ENCODE assay signal across 8 mouse cellular contexts in genomic region chr10:66901873-66902272, GRCm38 (mm10).
DNase-seq lines count a peak whose midpoint lies in the region; ATAC-seq and TF ChIP-seq lines count a peak whose summit lies in the region.

No protein-coding gene starts in this region.

- WGBS in hindbrain, embryonic 10.5 days, result under 1% methylated on average over 9 of the region's 9 CpGs
- 6% methylated on average over 9 of the region's 9 CpGs for WGBS in liver, embryonic 16.5 days (ENCODE audit: insufficient replicate concordance)

- ATAC-seq in liver, embryonic 16.5 days (ENCODE audit: low read depth), result no peak

- H3K4me3 ChIP-seq in gastrocnemius, adult 2 months, result peak overlapping the region; percentile 26; the same call in 1 of the 2 replicates
- peak overlapping the region; percentile 5; the same call in 1 of the 2 replicates for H3K4me3 ChIP-seq in ES-Bruce4 (ENCODE audit: low read depth, low read length)
- H3K4me3 ChIP-seq in hindbrain, embryonic 10.5 days, result peak overlapping the region; percentile 43
- no peak overlapping the region for H3K4me3 ChIP-seq in liver, embryonic 16.5 days (ENCODE audit: low read depth, low read length)

- no peak for DNase-seq in gastrocnemius, adult 2 months
- DNase-seq in gastrocnemius, postnatal 4 days (ENCODE audit: low spot score in 2 of 2), result no peak
- peak; percentile 41 for DNase-seq in hindbrain, embryonic 10.5 days (ENCODE audit: low spot score)
- no peak for DNase-seq in thymus, postnatal 14 days
- DNase-seq in gastrocnemius, postnatal 14 days, result no peak
- DNase-seq in layer of hippocampus, postnatal 14 days (ENCODE audit: low spot score in 2 of 2), result no peak

- no peaks in the 10 kb centered on the region for H3K36me3 ChIP-seq in ES-Bruce4 (ENCODE audit: control insufficient read depth, insufficient read depth, low read length, poor library complexity, severe bottlenecking)
- H3K36me3 ChIP-seq in hindbrain, embryonic 10.5 days, result no peaks in the 10 kb centered on the region
- no peaks in the 10 kb centered on the region for H3K36me3 ChIP-seq in liver, embryonic 16.5 days (ENCODE audit: control insufficient read depth, insufficient read depth)

- TF ChIP-seq CTCF in gastrocnemius, adult 2 months (IDR thresholded peaks at IDR 0.05), result no peak
- no peak for TF ChIP-seq CTCF in ES-Bruce4 (IDR thresholded peaks at IDR 0.05; ENCODE audit: low read depth, low read length)

- no peaks in the 10 kb centered on the region for H3K9me3 ChIP-seq in ES-Bruce4 (replicated peaks; ENCODE audit: control insufficient read depth, insufficient read depth, low read length, poor library complexity, severe bottlenecking)
- no peaks in the 10 kb centered on the region for H3K9me3 ChIP-seq in hindbrain, embryonic 10.5 days
- H3K9me3 ChIP-seq in liver, embryonic 16.5 days (replicated peaks; ENCODE audit: control insufficient read depth, low read length), result no peaks in the 10 kb centered on the region

- no peaks in the 10 kb centered on the region for H3K4me1 ChIP-seq in ES-Bruce4 (ENCODE audit: control insufficient read depth, insufficient read depth, low read length)
- H3K4me1 ChIP-seq in hindbrain, embryonic 10.5 days (replicated peaks), result peaks cover 29% of the 10 kb centered on the region
- H3K4me1 ChIP-seq in liver, embryonic 16.5 days (ENCODE audit: control insufficient read depth, low read depth, low read length), result peaks cover 4% of the 10 kb centered on the region

- no peak overlapping the region for H3K27ac ChIP-seq in gastrocnemius, adult 2 months
- H3K27ac ChIP-seq in ES-Bruce4 (ENCODE audit: insufficient read depth, low read length), result peak overlapping the region; percentile 15; the same call in 1 of the 2 replicates
- H3K27ac ChIP-seq in hindbrain, embryonic 10.5 days, result peak overlapping the region; percentile 76
- no peak overlapping the region for H3K27ac ChIP-seq in liver, embryonic 16.5 days (ENCODE audit: low read length)

- no peaks in the 10 kb centered on the region for H3K27me3 ChIP-seq in ES-Bruce4 (ENCODE audit: control insufficient read depth, insufficient read depth, low read length, poor library complexity, severe bottlenecking)
- no peaks in the 10 kb centered on the region for H3K27me3 ChIP-seq in hindbrain, embryonic 10.5 days (ENCODE audit: insufficient read depth, poor library complexity, severe bottlenecking)
- H3K27me3 ChIP-seq in liver, embryonic 16.5 days (ENCODE audit: control insufficient read depth, insufficient read depth, low read depth, low read length), result no peaks in the 10 kb centered on the region

- H3K4me2 ChIP-seq in liver, embryonic 16.5 days (ENCODE audit: low read depth, low read length), result peak overlapping the region; percentile 34

- no peak for TF ChIP-seq POLR2A in ES-Bruce4 (IDR thresholded peaks at IDR 0.05; ENCODE audit: insufficient read depth, low read length)

- no peak for TF ChIP-seq EP300 in ES-Bruce4 (IDR thresholded peaks at IDR 0.05; ENCODE audit: insufficient read depth, low read depth, low read length)

- intact Hi-C loops in gastrocnemius, adult 2 months (cut with DNase I), result loop anchor here (10.0 kb wide), 1 partner anchor 633 kb away; the partner anchor contains the start of gene Egr2
- intact Hi-C loops in gastrocnemius, postnatal 14 days (cut with DNase I; ENCODE audit: low total_unique reads), result loop anchor here (10.0 kb wide), 1 partner anchor 403 kb away; no protein-coding TSS in a partner anchor

- no peak overlapping the region for H3K9ac ChIP-seq in ES-Bruce4 (ENCODE audit: low read depth, poor library complexity, severe bottlenecking)
- no peak overlapping the region for H3K9ac ChIP-seq in liver, embryonic 16.5 days (ENCODE audit: low read depth, low read length)

Comparison
In these comparisons a context has a peak if more than half of its experiments do, and no peak if none do; other contexts are left out.
1. H3K27ac ChIP-seq: peak in ES-Bruce4 (single experiment) and hindbrain, embryonic 10.5 days (single experiment); none in gastrocnemius, adult 2 months (single experiment) and liver, embryonic 16.5 days (single experiment).